Mouse (Mus musculus): ENCODE results near the gene Cblb. TPM values are rescaled to one million over a fixed set of nuclear protein-coding genes. Genes with fewer than 3 reads are reported as not detected.
A peak's percentile ranks its signal among the peaks of the same experiment; 100 is the strongest.

Gene Cblb
- polyA plus RNA-seq, 1 experiment from 2014 or later = 19.0 TPM

- 78% methylated on average over 2 of the region's 2 CpGs for WGBS
- no peak overlapping the region for H3K4me3 ChIP-seq
- H3K9ac ChIP-seq (replicated peaks) = no peak overlapping the region
- no peak overlapping the region for H3K27ac ChIP-seq (replicated peaks)
- no peak overlapping the region for H3K4me2 ChIP-seq (replicated peaks)
- no peaks in the 10 kb centered on the region for H3K4me1 ChIP-seq
- no peaks in the 10 kb centered on the region for H3K9me3 ChIP-seq
- H3K36me3 ChIP-seq = peaks cover 30% of the 10 kb centered on the region
- ATAC-seq (replicated peaks) = peak; percentile 54; the same call in 1 of the 2 replicates
- H3K27me3 ChIP-seq = no peaks in the 10 kb centered on the region
Observed at GRCm38 (mm10) chr16:52189103-52189502, 158.1 kb downstream of the Cblb start.

- no peak overlapping the region for H3K4me2 ChIP-seq (replicated peaks)
- ATAC-seq (replicated peaks) = no peak
- H3K27me3 ChIP-seq = no peaks in the 10 kb centered on the region
- H3K4me1 ChIP-seq = no peaks in the 10 kb centered on the region
- H3K4me3 ChIP-seq = no peak overlapping the region
- peaks cover 32% of the 10 kb centered on the region for H3K36me3 ChIP-seq
- no peak overlapping the region for H3K27ac ChIP-seq (replicated peaks)
- no peak overlapping the region for H3K9ac ChIP-seq (replicated peaks)
- no peaks in the 10 kb centered on the region for H3K9me3 ChIP-seq
- 88% methylated on average over 5 of the region's 5 CpGs for WGBS
Observed at GRCm38 (mm10) chr16:52190714-52191113, 159.7 kb downstream of the Cblb start.

DNA sequence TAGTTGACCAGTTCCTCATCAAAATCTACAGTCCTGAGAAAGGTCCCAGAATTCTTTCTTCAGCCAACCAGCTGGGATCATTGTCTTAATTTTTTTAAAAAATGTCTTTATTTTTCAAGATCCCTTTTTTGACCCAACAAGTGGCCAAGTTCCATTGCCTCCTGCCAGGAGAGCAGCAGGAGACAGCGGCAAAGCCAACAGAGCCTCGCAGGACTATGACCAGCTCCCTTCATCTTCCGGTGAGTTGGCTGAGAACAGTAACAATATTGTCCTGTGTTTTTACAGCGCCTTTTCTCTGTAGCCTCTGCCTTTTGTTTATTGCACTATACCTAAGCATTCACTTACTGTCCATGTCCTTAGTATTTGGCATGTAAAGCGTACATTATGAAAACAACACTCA is 163.0 kb downstream of the Cblb start:
- H3K4me3 ChIP-seq = no peak overlapping the region
- H3K27me3 ChIP-seq = no peaks in the 10 kb centered on the region
- no peaks in the 10 kb centered on the region for H3K4me1 ChIP-seq
- H3K36me3 ChIP-seq = peaks cover 32% of the 10 kb centered on the region
- no peak for ATAC-seq (replicated peaks)
- no peak overlapping the region for H3K27ac ChIP-seq (replicated peaks)
- H3K4me2 ChIP-seq (replicated peaks) = no peak overlapping the region
- H3K9me3 ChIP-seq = no peaks in the 10 kb centered on the region
- no peak overlapping the region for H3K9ac ChIP-seq (replicated peaks)
- WGBS = 82% methylated on average over 5 of the region's 5 CpGs

DNA sequence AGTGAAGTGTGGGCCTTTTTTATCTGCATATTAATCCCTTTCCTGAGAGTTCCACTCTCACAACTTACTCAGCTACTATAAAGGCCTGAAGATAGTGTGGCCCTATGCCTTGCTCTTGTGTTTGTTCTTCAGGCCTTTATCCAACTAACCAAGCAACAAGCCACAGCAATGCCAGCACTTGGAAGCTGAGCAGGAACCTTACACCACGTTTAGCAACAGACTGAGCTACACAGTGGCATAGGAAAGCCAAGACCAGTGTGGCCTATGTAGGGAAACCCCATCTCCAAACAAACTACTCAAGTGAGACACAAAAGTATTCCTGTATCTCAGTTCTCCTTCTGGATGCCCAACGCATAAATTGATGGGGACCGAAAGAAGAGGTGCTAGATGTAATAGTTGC is 163.8 kb downstream of the Cblb start:
- Histone ChIP-seq H3K36me3 (peaks cover 26% of the 10 kb centered on the region), H3K27me3 (no peaks in the 10 kb centered on the region), H3K9me3 (no peaks in the 10 kb centered on the region), H3K9ac (replicated peaks) (no peak overlapping the region), H3K4me3 (no peak overlapping the region), H3K4me1 (no peaks in the 10 kb centered on the region), H3K27ac (replicated peaks) (no peak overlapping the region), H3K4me2 (replicated peaks) (no peak overlapping the region)
- ATAC-seq (replicated peaks) = no peak
- 82% methylated on average over 3 of the region's 3 CpGs for WGBS

- Histone ChIP-seq H3K27me3 (no peaks in the 10 kb centered on the region), H3K27ac (replicated peaks) (no peak overlapping the region), H3K36me3 (peaks cover 20% of the 10 kb centered on the region), H3K4me1 (no peaks in the 10 kb centered on the region), H3K9ac (replicated peaks) (no peak overlapping the region), H3K9me3 (no peaks in the 10 kb centered on the region), H3K4me2 (replicated peaks) (no peak overlapping the region), H3K4me3 (no peak overlapping the region)
- ATAC-seq (replicated peaks) = no peak
- 97% methylated on average over 7 of the region's 7 CpGs for WGBS
Observed at GRCm38 (mm10) chr16:52200107-52200506, 169.1 kb downstream of the Cblb start.

GRCm38 (mm10) chr16:52210844-52211606 is 180.0 kb downstream of the Cblb start:
- H3K9ac ChIP-seq (replicated peaks) = no peak overlapping the region
- WGBS = 71% methylated on average over 8 of the region's 8 CpGs
- H3K4me1 ChIP-seq = no peaks in the 10 kb centered on the region
- no peaks in the 10 kb centered on the region for H3K27me3 ChIP-seq
- H3K4me3 ChIP-seq = no peak overlapping the region
- no peak; the same call in 1 of the 2 replicates for ATAC-seq (replicated peaks)
- H3K27ac ChIP-seq (replicated peaks) = no peak overlapping the region; the same call in 1 of the 2 replicates
- H3K9me3 ChIP-seq = no peaks in the 10 kb centered on the region
- no peak overlapping the region for H3K4me2 ChIP-seq (replicated peaks)
- 0 out of 2 replicates have a peak, but pooled peaks cover 2% of the 10 kb centered on the region for H3K36me3 ChIP-seq

- H3K27ac ChIP-seq (replicated peaks) = no peak overlapping the region
- H3K4me1 ChIP-seq = no peaks in the 10 kb centered on the region; the same call in 1 of the 2 replicates
- WGBS = 17% methylated on average over 2 of the region's 2 CpGs
- no peaks in the 10 kb centered on the region for H3K9me3 ChIP-seq
- no peaks in the 10 kb centered on the region for H3K27me3 ChIP-seq
- no peak overlapping the region for H3K9ac ChIP-seq (replicated peaks)
- no peak overlapping the region for H3K4me2 ChIP-seq (replicated peaks)
- H3K36me3 ChIP-seq = no peaks in the 10 kb centered on the region
- no peak overlapping the region for H3K4me3 ChIP-seq
- no peak for ATAC-seq (replicated peaks)
Observed at GRCm38 (mm10) chr16:52219069-52219468, 188.0 kb downstream of the Cblb start.

GRCm38 (mm10) chr16:52222896-52223295 is 191.9 kb downstream of the Cblb start:
- Histone ChIP-seq H3K9me3 (no peaks in the 10 kb centered on the region), H3K36me3 (no peaks in the 10 kb centered on the region), H3K4me1 (no peaks in the 10 kb centered on the region; the same call in 1 of the 2 replicates), H3K27ac (replicated peaks) (no peak overlapping the region), H3K27me3 (no peaks in the 10 kb centered on the region), H3K9ac (replicated peaks) (no peak overlapping the region), H3K4me2 (replicated peaks) (no peak overlapping the region), H3K4me3 (no peak overlapping the region)
- WGBS = 85% methylated on average over 4 of the region's 4 CpGs
- no peak for ATAC-seq (replicated peaks)

GRCm38 (mm10) chr16:52229446-52229845 is 198.4 kb downstream of the Cblb start:
- WGBS = 69% methylated on average over 7 of the region's 7 CpGs
- no peak for ATAC-seq (replicated peaks)
- Histone ChIP-seq H3K9ac (replicated peaks) (no peak overlapping the region), H3K27me3 (no peaks in the 10 kb centered on the region), H3K4me3 (no peak overlapping the region), H3K4me1 (no peaks in the 10 kb centered on the region), H3K4me2 (replicated peaks) (no peak overlapping the region), H3K27ac (replicated peaks) (no peak overlapping the region), H3K9me3 (no peaks in the 10 kb centered on the region), H3K36me3 (no peaks in the 10 kb centered on the region)

DNA sequence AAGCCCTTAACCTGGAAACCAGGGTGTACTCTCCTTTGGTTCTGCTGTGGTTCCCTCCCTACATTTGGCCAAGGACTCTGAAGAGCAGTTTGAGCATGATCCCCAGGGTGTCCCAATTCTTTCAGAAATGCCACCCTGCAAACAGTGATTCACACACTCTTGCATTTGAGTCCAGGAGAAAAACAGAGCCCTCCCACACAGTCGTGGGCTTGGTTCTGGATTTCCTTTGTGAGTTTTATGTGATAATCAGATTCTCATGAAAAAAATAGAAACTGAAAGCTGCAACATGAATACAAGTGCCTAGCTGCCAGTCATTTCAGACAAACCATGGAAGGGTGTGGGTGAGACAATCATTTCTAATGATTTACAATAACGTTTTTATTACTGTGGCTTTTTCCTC is 198.9 kb downstream of the Cblb start:
- 66% methylated on average over 2 of the region's 2 CpGs for WGBS
- H3K9ac ChIP-seq (replicated peaks) = no peak overlapping the region
- H3K27ac ChIP-seq (replicated peaks) = no peak overlapping the region
- ATAC-seq (replicated peaks) = no peak
- H3K4me3 ChIP-seq = no peak overlapping the region
- H3K36me3 ChIP-seq = no peaks in the 10 kb centered on the region
- H3K4me2 ChIP-seq (replicated peaks) = no peak overlapping the region
- no peaks in the 10 kb centered on the region for H3K4me1 ChIP-seq
- H3K9me3 ChIP-seq = no peaks in the 10 kb centered on the region
- H3K27me3 ChIP-seq = no peaks in the 10 kb centered on the region

DNA sequence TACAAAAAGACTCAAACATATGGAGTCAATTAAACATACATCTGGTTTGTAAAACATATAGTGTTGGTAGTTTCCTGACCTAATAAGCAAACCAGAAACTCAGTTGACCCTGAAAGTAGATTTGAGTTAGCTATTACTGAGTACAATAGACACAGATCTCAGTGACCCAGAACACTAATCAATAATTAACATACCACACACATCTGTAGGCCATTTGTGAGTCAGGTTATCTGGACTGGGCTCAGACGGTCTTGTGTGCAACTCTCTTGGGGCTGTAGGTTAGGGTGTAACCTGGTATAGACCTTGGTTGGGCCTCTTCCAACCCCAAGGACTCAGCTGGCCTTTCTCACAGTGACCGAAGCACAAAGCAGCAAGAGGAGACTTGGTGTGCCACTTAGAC is 211.1 kb downstream of the Cblb start:
- Histone ChIP-seq H3K27ac (replicated peaks) (no peak overlapping the region), H3K9me3 (no peaks in the 10 kb centered on the region), H3K4me2 (replicated peaks) (no peak overlapping the region), H3K4me3 (no peak overlapping the region), H3K27me3 (no peaks in the 10 kb centered on the region), H3K36me3 (no peaks in the 10 kb centered on the region), H3K4me1 (no peaks in the 10 kb centered on the region), H3K9ac (replicated peaks) (no peak overlapping the region)
- WGBS = 93% methylated on average over 2 of the region's 2 CpGs
- ATAC-seq (replicated peaks) = no peak

- 83% methylated on average over 4 of the region's 4 CpGs for WGBS
- H3K36me3 ChIP-seq = no peaks in the 10 kb centered on the region
- H3K27ac ChIP-seq (replicated peaks) = no peak overlapping the region
- H3K4me2 ChIP-seq (replicated peaks) = no peak overlapping the region
- 0 out of 2 replicates have a peak, but pooled peaks have one; percentile 23 for ATAC-seq (replicated peaks)
- H3K4me1 ChIP-seq = no peaks in the 10 kb centered on the region
- H3K9me3 ChIP-seq = no peaks in the 10 kb centered on the region
- H3K9ac ChIP-seq (replicated peaks) = no peak overlapping the region
- no peak overlapping the region for H3K4me3 ChIP-seq
- H3K27me3 ChIP-seq = no peaks in the 10 kb centered on the region
Observed at GRCm38 (mm10) chr16:52243421-52243973, 212.5 kb downstream of the Cblb start.
